Mouse (Mus musculus): Measurements from ENCODE around the gene Dand5. TPM values are rescaled to one million over a fixed set of nuclear protein-coding genes. Genes with fewer than 3 reads are reported as not detected.

Dand5 gene
- total RNA-seq, 2 experiments from 2014 or later = 9.6 to 10.3 TPM

DNA sequence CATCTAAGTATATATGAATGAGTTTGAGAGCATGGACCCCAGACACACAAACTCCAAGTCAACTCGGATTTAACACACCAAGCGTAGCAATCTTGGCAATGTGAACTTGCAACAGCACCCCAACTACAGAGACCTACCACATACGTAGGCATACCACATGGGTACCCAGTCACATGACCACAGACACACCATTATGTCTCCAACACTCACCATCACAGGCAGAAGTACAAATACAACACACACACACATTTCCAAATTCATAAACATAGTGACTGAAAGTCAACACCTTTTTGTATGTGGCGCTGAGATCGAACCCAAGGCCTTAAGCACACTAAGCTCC is 12.7 kb downstream of the Dand5 start:
- DNase-seq (ENCODE audit: low spot score) = no peak
- intact Hi-C loops (cut with DNase I) = loop anchor here (1.0 kb wide), 2 partner anchors 51 to 73 kb away; no protein-coding TSS in a partner anchor

GRCm38 (mm10) chr8:84809109-84809940 is 13.3 kb downstream of the Dand5 start:
- intact Hi-C loops (cut with DNase I) = no loop called here
- no peak for DNase-seq (ENCODE audit: low spot score)

- DNase-seq (ENCODE audit: low spot score) = no peak
- intact Hi-C loops (cut with DNase I) = no loop called here
Measured at GRCm38 (mm10) chr8:84806031-84806430, 16.6 kb downstream of the Dand5 start.

DNA sequence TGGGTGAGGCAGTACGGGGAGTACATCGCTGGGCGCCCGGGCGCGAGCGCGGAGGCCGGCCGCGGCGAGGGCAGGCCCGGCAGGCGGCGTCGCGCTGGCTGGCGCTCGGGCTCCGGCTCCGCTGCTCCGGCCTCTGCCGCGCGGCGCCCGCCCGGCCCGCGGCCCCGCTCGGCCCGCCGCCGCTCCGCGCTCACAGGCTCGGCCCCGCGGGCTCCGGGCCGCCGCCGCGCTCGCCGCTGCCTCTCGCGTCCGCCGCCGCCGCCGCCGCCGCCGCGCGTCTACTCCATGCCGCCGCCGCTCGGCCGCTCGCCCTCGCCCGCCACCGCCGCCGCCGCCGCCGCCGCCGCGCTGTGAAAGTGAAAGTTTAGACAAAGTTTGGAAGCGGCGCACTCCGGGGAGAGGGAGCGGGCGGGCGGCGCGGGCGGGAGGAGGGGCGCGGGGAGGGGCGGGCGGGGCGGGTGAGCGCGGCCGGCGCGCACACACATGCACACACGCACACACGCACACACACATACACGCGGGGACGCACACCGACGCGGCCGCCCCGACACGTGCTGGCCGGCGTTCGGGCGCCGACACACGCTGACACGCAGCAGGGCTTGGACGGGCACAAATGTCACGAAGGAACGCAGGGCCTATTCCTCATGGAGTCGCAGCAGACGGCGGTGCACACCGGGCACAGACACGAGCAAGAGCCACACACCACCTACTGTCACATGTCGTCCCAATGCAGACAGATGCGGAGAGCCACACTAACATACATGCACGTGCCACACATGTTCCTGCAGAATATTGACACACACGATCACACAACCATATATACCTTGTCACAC is 22.4 kb downstream of the Dand5 start, which contains the start of gene Nfix:
Nfix (minus strand) TSS at position 346 of the 833 bp plus-strand sequence.
- DNase-seq (ENCODE audit: low spot score) = peak; percentile 49
- intact Hi-C loops (cut with DNase I) = no loop called here

DNA sequence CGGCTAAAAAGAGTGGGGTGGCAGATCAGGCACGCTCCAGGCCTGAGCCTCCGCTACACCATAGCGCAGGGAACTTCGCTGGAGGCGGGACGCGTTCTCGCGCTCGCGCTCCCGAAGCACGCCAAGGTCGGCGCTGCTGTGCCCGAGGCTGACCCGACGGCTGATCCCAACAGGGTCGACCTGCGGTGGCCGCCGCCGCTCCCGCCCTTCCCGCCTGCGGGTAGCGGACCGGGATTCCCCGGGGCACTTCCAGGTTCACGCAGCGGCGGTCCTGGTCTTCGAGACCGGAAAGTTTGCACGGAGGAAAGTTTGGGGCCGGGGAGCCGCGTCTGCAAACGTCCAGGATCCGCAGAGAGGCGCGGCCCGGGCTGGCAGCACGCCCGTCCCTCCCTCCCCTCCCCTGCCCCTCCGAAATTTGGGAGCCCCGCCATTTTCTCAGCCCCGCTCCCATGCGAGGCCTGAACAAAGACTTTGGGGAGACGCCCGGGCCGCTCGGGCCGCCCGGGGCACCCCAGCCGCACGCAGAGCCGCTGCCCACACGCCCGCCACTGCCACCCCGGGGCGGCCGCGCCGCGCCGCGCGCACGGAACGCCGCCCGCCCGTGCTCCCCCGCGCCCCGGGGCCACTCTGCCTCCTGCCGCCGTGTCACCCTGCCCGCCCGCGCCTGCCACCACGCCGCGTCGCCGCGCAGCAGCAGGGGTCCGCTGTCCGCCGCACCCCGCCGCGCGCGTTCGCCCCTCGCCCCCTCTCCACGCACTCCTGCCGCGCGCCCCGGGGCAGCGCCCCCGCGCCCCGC is 23.3 kb downstream of the Dand5 start:
- intact Hi-C loops (cut with DNase I) = no loop called here
- DNase-seq (ENCODE audit: low spot score) = no peak

- no peak for DNase-seq (ENCODE audit: low spot score)
- intact Hi-C loops (cut with DNase I) = no loop called here
Measured at GRCm38 (mm10) chr8:84798446-84799135, 24.0 kb downstream of the Dand5 start.

DNA sequence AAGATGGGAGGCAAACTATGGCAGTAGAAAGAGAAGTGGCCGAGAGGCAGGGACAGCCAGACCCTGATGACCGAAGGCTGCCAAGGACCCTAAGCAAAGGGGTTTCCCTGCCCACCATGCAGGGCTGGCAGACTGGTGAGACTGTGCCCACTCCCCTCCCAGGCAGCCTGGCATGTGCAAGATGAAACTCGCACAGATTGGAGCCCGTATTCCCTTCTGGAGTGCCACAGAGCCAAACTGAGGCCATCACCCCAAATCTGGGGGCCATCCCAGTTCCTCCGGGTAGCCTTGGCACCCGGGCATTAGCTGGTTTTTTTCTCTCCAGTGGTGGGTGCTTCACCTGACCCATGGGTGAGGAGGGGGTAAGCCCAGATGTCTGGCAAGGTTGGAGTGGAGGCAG is 24.7 kb downstream of the Dand5 start:
- no peak for DNase-seq (ENCODE audit: low spot score)
- intact Hi-C loops (cut with DNase I) = no loop called here

- intact Hi-C loops (cut with DNase I) = no loop called here
- no peak for DNase-seq (ENCODE audit: low spot score)
Measured at GRCm38 (mm10) chr8:84797256-84797797, 25.3 kb downstream of the Dand5 start.

GRCm38 (mm10) chr8:84794486-84794885 is 28.1 kb downstream of the Dand5 start:
- intact Hi-C loops (cut with DNase I) = no loop called here
- no peak for DNase-seq (ENCODE audit: low spot score)

DNA sequence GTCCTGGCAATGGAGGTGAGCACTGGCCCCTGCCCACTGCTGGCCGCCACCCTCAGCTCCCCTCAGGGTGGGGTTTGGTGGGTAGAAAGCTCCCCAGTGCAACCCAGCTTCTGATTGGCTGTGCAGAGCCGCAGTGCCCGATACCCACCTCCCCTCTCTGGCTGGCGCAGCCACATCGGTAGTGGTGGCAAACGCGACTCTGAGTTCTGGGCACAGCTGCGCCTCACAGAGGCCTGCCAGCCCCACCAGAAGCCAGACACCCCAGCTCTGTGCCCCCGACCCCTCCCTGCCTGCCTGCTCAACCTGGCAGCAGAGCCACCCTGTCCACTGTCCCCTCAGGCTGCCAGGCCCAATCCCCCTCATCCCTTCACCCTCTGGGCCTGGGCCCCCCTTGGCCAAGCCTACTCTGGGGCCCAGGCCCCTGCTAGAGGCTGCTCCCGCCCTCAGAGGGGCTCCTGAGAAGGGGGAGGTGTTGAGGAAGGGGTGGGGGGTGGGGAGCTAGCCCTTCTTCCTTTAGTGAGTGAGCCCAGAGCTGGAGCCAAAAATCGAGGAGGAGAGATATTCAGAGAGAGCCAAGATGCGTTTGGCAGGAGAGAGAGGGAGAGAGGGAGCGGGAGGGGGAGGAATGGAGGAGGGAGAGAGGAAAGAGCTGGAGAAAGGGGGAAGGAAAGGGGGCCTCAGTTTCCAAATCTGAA is 28.7 kb downstream of the Dand5 start:
- peak; percentile 51 for DNase-seq (ENCODE audit: low spot score)

DNA sequence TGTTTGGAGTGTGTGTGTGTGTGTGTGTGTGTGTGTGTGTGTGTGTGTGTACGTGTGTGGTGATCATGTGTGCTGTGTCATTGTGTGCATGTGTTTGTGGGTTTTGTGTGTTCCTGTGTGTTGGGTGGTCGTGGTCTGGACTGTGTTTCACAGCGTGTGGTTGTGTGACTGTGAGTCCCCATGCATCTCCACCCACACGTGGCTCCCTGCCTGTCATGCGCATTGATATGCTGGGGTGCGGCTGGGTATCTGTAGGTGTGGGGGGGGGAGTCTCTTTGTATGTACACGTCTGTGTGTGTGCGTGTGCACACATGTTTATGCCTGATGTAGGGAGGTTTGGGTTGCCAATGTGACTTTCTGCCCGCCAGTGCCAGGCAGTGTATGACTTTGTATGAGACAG is 29.5 kb downstream of the Dand5 start:
- DNase-seq (ENCODE audit: low spot score) = no peak
- intact Hi-C loops (cut with DNase I) = no loop called here

More for the DNA sequence above, 28.7 kb downstream of the Dand5 start:
- intact Hi-C loops (cut with DNase I) = no loop called here

- intact Hi-C loops (cut with DNase I) = no loop called here
- no peak for DNase-seq (ENCODE audit: low spot score)
Measured at GRCm38 (mm10) chr8:84792429-84792947, 30.1 kb downstream of the Dand5 start.

DNA sequence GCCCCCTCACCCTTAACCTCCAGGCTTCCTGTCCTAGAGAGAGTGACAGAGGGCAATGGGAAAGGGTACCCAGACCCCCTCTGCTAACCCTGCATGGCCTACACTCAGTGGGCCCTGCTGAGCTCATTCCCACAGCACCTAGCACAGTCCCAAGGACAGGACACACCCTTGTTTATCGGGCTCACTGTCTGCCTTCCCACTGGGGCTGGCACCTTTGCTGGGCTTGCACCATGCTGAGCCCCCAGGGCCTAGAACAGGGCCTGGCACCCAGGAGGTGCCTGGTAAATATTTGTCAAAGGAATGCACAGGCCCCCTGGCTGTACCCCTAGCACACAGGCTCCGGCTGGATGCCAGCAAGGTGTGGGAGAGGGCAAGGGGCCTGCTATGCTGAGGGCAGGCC is 32.1 kb downstream of the Dand5 start:
- DNase-seq (ENCODE audit: low spot score) = no peak

DNA sequence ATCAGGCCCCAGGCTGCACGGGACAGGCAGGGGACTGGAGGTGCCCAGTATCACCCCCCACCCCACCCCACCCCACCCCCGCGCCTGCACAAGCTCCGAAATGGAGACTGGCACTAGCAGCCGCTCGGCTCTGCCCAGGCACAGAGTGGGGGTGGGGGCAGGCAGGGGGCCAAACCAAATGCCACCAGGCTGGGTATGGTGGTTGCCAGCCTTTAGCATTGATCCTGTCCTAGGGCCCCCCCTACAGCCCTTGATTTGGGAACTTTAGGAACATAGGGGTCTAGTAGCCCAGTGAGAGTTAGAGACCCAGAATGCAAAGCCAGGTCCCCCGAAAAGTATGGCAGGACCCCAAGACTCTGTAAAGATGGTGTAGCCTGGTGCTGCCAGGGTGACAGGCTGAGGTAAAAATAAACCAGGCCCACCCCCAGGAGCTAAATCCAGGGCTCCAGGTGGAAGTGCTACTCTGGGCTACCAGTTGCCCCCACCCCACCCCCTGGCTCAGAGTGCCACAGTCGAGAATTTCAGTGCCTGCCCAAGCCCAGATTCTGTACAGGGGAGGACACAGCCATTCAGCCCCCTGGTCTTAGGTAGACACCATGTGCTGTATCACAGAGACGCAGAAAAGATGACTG is 32.7 kb downstream of the Dand5 start:
- intact Hi-C loops (cut with DNase I) = no loop called here
- no peak for DNase-seq (ENCODE audit: low spot score)

More for the DNA sequence above, 32.1 kb downstream of the Dand5 start:
- intact Hi-C loops (cut with DNase I) = no loop called here

DNA sequence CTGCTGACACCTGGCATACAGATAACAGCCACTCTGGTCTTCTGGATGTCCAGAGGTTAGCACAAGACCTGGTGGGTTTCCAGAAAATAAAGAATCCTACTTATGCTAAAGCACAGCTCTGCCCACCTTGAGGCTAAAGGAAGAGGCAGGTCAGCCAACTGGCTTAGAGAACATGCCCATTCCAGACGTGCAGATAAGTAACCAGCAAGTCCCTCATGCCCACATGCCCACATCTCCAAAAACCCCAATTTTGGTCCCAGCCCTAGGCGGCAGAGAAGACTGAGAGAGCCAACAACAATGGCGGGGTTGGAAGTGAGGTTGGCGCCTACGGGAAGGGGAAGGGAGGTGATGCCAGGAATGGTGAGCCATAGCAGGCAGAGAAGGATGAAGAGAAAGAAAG is 33.3 kb downstream of the Dand5 start:
- intact Hi-C loops (cut with DNase I) = no loop called here
- DNase-seq (ENCODE audit: low spot score) = no peak

DNA sequence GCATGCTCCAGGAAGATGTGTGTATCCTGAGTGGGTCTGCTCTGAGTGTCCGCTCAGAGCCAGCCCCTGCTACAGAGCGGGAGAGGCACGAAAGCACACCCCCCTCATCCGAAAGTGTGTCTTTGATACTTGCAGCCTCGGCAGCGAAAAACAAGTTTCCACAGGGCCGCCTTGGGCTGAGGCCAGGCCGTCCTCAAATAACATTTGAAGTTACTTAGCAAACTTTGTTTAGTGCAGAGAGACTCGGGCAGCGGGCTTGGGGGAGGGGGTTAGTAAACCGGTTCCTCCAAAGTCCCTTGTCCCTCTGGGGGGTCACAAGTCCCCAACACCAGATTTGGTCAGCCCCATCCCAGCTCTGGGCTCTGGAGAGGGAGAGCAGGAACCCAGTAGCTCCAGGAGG is 33.7 kb downstream of the Dand5 start:
- DNase-seq (ENCODE audit: low spot score) = peak; percentile 70
- intact Hi-C loops (cut with DNase I) = no loop called here

- intact Hi-C loops (cut with DNase I) = no loop called here
- no peak for DNase-seq (ENCODE audit: low spot score)
Measured at GRCm38 (mm10) chr8:84787523-84788302, 34.9 kb downstream of the Dand5 start.
